Mouse (Mus musculus): ENCODE results near the gene E030018B13Rik. TPM values are rescaled to one million over a fixed set of nuclear protein-coding genes. Genes with fewer than 3 reads are reported as not detected.

E030018B13Rik gene
- polyA plus RNA-seq, 1 experiment from 2014 or later = not detected

DNA sequence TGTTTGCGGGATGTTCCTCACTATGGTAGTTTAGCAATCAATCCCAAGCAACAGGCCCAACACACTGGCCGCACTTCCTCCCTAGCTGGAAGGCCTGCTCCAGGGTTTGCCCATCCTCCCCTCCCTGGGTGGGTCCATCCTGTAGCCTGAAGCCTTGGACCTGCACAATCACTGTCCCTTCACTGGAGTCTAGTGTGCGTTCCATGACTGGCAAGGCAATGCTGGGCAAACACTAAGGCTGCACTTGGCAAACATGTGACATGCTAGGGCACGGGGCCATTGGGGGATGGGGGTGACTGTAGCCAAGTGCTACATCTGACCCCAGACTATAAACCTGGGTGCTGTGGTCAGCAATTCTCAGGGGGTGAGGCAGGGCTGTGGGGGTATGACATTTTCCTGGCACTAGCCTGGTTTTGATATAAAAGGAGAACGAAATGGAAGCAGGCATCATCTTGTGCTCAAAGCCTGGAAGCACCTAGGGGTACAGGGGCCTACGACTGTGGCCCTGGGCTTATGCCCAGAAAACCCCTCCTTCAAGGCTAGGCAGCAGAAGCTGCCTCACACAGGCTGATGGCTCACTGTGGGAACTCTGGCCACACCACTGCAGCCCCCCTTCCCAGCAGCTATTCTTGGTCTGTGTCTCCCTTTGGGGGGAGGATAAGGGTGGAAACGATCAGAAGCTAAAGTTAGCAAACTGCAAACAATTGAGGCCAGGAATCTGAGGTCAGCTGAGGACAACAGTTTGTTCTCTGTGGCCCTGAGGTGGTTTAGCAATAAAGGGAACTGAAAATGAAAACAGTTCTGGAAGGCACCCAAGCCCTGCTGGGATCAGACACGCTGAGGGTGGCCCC, 5.0 kb upstream of the E030018B13Rik start:
- no peaks in the 10 kb centered on the region for H3K36me3 ChIP-seq (ENCODE audit: control insufficient read depth, insufficient read depth, low read length)
- H3K9ac ChIP-seq (ENCODE audit: low read depth, low read length) = no peak overlapping the region
- peak; percentile 52 for ATAC-seq
- H3K4me1 ChIP-seq (ENCODE audit: control insufficient read depth, insufficient read depth, low read depth, low read length) = peaks cover 37% of the 10 kb centered on the region
- H3K4me2 ChIP-seq (ENCODE audit: low read length) = no peak overlapping the region
- H3K9me3 ChIP-seq (ENCODE audit: control insufficient read depth, low read length) = no peaks in the 10 kb centered on the region
- no peak overlapping the region for H3K4me3 ChIP-seq (ENCODE audit: low read length)
- WGBS = 40% methylated on average over 8 of the region's 8 CpGs
- H3K27ac ChIP-seq (ENCODE audit: low read depth, low read length) = peak overlapping the region; percentile 70; the same call in 1 of the 2 replicates
- H3K27me3 ChIP-seq (replicated peaks; ENCODE audit: control insufficient read depth, insufficient read depth, low read length) = no peaks in the 10 kb centered on the region

DNA sequence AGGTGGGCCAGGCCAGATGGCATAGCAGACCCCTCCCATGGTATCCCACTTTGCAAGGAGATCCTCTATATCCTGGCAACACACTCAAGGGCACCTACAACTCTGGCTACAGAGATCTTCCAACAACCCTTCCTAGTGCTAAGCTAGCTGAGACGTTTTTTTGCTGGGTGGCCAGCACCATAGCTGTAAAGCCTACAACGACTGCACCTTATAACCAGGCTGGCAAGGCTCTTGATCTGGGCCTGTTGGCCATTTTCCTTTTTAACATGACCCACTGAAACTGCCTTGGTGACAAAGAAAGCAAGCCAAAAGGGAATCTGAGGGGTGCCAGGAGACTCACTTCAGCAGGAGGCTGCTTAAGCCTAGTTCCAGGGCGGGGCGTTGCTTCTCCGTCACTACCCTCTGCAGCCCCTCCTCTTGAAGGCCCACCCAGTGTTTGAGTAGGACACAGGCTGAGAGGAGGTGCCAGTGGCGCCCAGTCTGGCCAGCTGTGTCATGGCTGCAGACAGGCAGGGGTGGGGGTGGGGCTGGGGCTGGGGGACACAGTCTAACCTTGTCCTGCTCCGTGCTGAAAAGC, 4.3 kb upstream of the E030018B13Rik start:
- H3K4me1 ChIP-seq (ENCODE audit: control insufficient read depth, insufficient read depth, low read depth, low read length) = peaks cover 37% of the 10 kb centered on the region

DNA sequence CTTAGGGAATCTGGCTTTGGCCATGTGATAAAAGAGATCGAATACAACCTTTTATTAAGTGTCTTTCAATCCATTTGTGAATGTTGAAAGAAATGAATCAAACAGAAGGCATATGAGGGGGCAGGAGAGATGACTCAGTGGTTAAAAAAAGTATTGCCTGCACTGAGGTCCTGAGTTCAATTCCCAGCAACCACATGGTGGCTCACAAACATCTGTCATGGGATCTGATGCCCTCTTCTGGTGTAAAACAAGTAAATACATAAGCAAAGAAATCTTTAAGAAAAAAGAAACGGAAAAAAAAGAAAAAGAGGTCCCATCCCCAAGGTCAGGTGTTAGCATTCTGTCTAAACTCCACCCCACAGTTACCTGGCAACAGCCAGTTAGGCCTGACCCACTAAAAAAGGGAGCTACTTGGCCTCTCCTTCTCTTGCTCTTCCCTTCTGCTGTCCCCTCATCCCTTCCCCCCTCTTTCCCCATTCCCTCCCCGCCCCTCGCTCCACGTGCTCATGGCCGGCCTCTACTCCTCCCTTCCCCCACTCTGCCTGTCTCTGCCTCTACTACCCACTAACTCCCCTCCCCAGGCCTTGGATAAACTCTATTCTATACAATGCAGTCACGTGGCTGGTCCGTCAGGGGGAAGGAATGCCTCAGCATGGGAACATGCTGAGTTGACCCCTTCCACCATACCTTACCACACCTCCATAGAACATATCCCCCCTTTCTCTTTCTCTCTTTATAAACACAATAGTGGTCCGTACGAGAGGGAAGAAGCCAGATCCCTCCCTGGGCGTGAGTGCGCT, 3.5 kb upstream of the E030018B13Rik start:
- H3K36me3 ChIP-seq (ENCODE audit: control insufficient read depth, insufficient read depth, low read length) = no peaks in the 10 kb centered on the region
- H3K4me2 ChIP-seq (ENCODE audit: low read length) = no peak overlapping the region
- H3K4me3 ChIP-seq (ENCODE audit: low read length) = no peak overlapping the region
- 29% methylated on average over 12 of the region's 12 CpGs for WGBS
- H3K9me3 ChIP-seq (ENCODE audit: control insufficient read depth, low read length) = no peaks in the 10 kb centered on the region
- ATAC-seq = no peak
- H3K4me1 ChIP-seq (ENCODE audit: control insufficient read depth, insufficient read depth, low read depth, low read length) = peaks cover 39% of the 10 kb centered on the region
- H3K9ac ChIP-seq (ENCODE audit: low read depth, low read length) = no peak overlapping the region
- H3K27me3 ChIP-seq (replicated peaks; ENCODE audit: control insufficient read depth, insufficient read depth, low read length) = no peaks in the 10 kb centered on the region
- no peak overlapping the region for H3K27ac ChIP-seq (ENCODE audit: low read depth, low read length)

More for the DNA sequence above, 4.3 kb upstream of the E030018B13Rik start:
- WGBS = 27% methylated on average over 7 of the region's 7 CpGs
- Histone ChIP-seq H3K4me3 (ENCODE audit: low read length) (no peak overlapping the region), H3K9ac (ENCODE audit: low read depth, low read length) (no peak overlapping the region), H3K9me3 (ENCODE audit: control insufficient read depth, low read length) (no peaks in the 10 kb centered on the region), H3K27ac (ENCODE audit: low read depth, low read length) (peak overlapping the region; percentile 70), H3K4me2 (ENCODE audit: low read length) (no peak overlapping the region), H3K36me3 (ENCODE audit: control insufficient read depth, insufficient read depth, low read length) (no peaks in the 10 kb centered on the region), H3K27me3 (replicated peaks; ENCODE audit: control insufficient read depth, insufficient read depth, low read length) (no peaks in the 10 kb centered on the region)
- peak; percentile 54 for ATAC-seq

DNA sequence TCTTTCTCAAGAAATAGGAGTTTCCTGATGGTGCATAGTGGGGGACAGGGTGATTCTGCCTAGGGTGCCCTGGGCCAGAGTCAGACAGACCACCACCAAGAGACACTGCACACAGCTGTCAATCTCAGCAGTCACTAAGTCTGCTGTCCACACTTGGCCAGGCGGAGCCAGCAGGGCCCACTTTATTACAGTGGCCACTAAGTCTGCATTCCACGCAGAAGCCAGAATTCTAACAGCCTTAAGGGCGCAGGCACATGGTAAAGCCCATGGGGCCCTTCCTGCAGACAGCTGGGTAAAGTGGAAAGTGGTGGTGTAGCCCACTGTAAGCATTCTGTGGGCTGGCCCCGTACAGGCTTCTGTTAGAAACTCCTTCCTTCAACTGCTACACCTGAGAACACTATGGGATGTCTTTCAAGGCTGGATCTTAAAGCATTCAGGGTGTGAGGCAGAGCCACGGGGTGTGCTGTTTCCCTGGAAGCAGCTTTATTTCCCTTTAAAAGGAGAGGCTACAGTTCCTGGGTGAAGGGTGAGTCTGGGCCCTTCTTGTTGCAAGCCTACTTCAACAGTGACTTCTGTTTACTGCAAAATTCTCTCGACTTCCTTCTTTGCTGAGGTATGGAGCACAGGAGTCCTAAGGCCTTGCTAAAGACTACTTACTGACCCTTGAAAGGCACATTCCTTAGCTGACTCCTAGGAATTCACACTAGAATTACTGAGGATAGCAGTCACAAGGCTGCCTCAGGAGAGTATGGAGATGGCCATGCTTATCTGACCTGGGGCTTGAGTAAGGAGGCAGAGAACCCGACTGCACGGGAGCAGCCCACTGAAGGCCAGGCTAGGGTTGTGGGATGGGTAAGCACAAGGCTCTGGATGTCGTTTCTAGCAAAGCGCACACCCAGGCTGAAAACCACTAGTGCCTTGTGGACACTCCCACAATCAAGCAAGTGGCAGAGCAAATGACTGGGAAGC, 2.6 kb upstream of the E030018B13Rik start:
- Histone ChIP-seq H3K36me3 (ENCODE audit: control insufficient read depth, insufficient read depth, low read length) (no peaks in the 10 kb centered on the region), H3K4me3 (ENCODE audit: low read length) (no peak overlapping the region), H3K9me3 (ENCODE audit: control insufficient read depth, low read length) (no peaks in the 10 kb centered on the region), H3K4me1 (ENCODE audit: control insufficient read depth, insufficient read depth, low read depth, low read length) (peaks cover 30% of the 10 kb centered on the region), H3K4me2 (ENCODE audit: low read length) (no peak overlapping the region), H3K27me3 (replicated peaks; ENCODE audit: control insufficient read depth, insufficient read depth, low read length) (no peaks in the 10 kb centered on the region), H3K9ac (ENCODE audit: low read depth, low read length) (no peak overlapping the region), H3K27ac (ENCODE audit: low read depth, low read length) (no peak overlapping the region)
- 46% methylated on average over 10 of the region's 10 CpGs for WGBS
- no peak for ATAC-seq

DNA sequence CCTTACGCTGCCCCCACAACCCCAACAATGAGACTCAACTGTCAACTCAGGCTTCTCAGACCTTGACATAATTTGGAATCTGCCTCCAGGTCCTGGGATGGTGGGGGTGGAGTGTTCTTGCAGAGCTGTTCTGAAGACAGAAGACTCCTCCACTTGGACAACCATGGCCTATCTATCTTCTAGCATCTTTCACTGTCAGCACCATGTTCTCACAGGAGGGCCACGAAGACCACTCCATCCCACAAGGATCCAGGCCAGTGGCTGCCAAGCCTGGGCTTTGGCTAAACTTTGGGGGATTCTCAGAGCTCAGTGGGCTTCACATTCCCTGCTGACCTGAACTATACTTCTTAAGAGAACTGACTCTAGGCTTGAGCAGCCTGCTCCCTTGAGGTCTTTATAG, 1.8 kb upstream of the E030018B13Rik start:
- no peaks in the 10 kb centered on the region for H3K9me3 ChIP-seq (ENCODE audit: control insufficient read depth, low read length)
- no peaks in the 10 kb centered on the region for H3K36me3 ChIP-seq (ENCODE audit: control insufficient read depth, insufficient read depth, low read length)
- no peaks in the 10 kb centered on the region for H3K27me3 ChIP-seq (replicated peaks; ENCODE audit: control insufficient read depth, insufficient read depth, low read length)
- peaks cover 30% of the 10 kb centered on the region for H3K4me1 ChIP-seq (ENCODE audit: control insufficient read depth, insufficient read depth, low read depth, low read length)
- no peak for ATAC-seq
- 98% methylated on average over 2 of the region's 2 CpGs for WGBS
- H3K9ac ChIP-seq (ENCODE audit: low read depth, low read length) = no peak overlapping the region
- H3K4me3 ChIP-seq (ENCODE audit: low read length) = no peak overlapping the region
- H3K27ac ChIP-seq (ENCODE audit: low read depth, low read length) = no peak overlapping the region
- H3K4me2 ChIP-seq (ENCODE audit: low read length) = no peak overlapping the region

DNA sequence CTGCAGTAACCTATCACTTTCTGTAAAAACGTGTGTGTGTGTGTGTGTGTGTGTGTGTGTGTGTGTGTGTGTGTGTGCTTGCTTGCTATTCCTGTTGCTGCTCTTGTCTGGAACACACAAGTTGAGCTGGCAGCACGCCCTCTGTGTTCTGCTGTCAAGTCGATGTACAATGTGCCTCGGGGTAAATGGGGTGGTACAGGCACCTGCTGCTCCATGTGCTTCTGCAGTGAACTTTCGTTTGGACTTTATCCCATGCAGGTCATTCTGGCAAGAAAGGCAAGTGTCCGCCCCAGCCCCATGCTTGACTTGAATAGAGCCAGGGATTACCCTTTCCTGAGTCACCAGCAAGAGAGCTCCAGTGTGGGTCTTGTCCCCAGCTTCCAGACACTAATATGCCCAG, 1.0 kb downstream of the E030018B13Rik start:
- Histone ChIP-seq H3K27me3 (replicated peaks; ENCODE audit: control insufficient read depth, insufficient read depth, low read length) (no peaks in the 10 kb centered on the region), H3K4me1 (ENCODE audit: control insufficient read depth, insufficient read depth, low read depth, low read length) (peaks cover 13% of the 10 kb centered on the region), H3K27ac (ENCODE audit: low read depth, low read length) (no peak overlapping the region), H3K9me3 (ENCODE audit: control insufficient read depth, low read length) (no peaks in the 10 kb centered on the region), H3K4me2 (ENCODE audit: low read length) (no peak overlapping the region), H3K36me3 (ENCODE audit: control insufficient read depth, insufficient read depth, low read length) (no peaks in the 10 kb centered on the region), H3K4me3 (ENCODE audit: low read length) (no peak overlapping the region), H3K9ac (ENCODE audit: low read depth, low read length) (no peak overlapping the region)
- no peak for ATAC-seq
- WGBS = 37% methylated on average over 5 of the region's 6 CpGs

DNA sequence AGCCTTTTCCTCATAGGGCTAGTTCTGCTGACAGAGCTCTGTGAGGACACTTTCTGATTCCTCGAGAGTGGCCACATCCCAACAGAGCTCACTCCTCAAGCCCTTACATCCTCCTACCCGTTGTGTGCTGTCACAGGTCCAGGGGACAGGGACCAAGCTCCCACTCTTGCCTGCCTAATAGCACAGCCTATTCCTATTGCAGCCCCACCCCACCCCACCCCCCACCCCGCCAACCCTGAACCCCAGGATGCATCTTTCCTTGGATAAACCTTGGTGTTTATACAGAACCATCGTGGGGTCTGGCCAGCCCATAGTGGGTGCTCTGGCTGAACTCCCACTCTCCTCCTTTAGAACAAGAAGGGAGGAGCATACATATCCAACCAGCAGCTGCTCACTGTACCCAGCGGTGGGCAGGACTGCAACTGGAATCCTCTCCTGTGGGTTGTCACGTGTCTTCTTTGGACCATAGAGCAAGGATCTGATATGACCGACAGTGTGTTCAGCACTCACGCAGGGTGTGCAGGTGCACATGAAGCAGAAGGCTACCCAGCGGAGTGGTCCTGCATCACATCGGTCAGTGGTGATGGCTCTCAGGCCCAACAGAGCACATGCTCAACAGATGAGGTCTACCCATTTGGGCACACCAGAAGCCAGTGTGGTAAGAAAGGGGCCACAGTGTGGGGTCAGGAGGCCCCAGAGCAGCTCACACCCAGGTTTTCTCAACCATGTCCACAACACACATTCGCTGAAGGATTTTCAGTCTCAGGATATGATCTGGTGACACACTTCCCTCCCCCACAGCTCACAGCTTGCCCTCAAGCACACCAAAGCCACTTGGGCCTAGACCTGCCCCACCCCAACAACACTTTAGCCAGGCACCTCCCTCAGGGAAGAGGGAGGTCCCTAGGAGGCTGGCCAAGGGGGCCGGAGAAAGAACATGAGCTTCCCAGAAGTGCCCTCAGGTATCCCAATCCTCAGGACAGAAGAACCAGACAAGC, 2.4 kb downstream of the E030018B13Rik start:
- Histone ChIP-seq H3K4me3 (ENCODE audit: low read length) (no peak overlapping the region), H3K27me3 (replicated peaks; ENCODE audit: control insufficient read depth, insufficient read depth, low read length) (no peaks in the 10 kb centered on the region), H3K9ac (ENCODE audit: low read depth, low read length) (no peak overlapping the region), H3K9me3 (ENCODE audit: control insufficient read depth, low read length) (no peaks in the 10 kb centered on the region), H3K27ac (ENCODE audit: low read depth, low read length) (no peak overlapping the region), H3K4me2 (ENCODE audit: low read length) (no peak overlapping the region), H3K4me1 (ENCODE audit: control insufficient read depth, insufficient read depth, low read depth, low read length) (peaks cover 11% of the 10 kb centered on the region), H3K36me3 (ENCODE audit: control insufficient read depth, insufficient read depth, low read length) (no peaks in the 10 kb centered on the region)
- no peak for ATAC-seq
- 89% methylated on average over 12 of the region's 12 CpGs for whole genome bisulfite sequencing

All from hindbrain, embryonic 16.5 days (tissue).